Mouse (Mus musculus): ENCODE data around the gene Myo1d. TPM values are rescaled to one million over a fixed set of nuclear protein-coding genes. Genes with fewer than 3 reads are reported as not detected.

Myo1d gene
- total RNA-seq, 2 experiments from 2014 or later = 2.7 to 5.3 TPM

DNA sequence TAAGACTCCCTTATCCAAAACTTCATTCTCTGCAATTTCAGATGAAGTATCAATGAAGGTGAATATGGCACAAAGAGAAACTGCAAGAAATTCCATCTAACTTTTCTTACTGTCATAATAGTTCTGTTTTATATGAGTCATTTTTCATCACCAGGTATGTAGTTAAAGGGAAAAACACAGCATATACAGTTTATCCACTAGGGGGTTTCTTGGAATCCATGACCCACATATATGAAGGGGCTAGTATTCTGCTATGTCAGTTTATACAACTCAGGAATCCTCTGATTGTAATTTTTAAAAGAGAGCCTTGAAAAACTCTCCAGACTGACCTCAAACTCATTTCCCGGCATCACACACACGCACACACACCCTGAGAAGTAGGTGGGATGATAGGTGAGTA lies 2.1 kb downstream of the Myo1d start:
- no peak overlapping the region for H3K27ac ChIP-seq
- intact Hi-C loops (cut with DNase I) = no loop called here
- no peak; the same call in 1 of the 2 replicates for TF ChIP-seq CTCF (IDR thresholded peaks at IDR 0.05)
- DNase-seq = no peak
- H3K4me3 ChIP-seq = peak overlapping the region; percentile 78; the same call in 1 of the 2 replicates

DNA sequence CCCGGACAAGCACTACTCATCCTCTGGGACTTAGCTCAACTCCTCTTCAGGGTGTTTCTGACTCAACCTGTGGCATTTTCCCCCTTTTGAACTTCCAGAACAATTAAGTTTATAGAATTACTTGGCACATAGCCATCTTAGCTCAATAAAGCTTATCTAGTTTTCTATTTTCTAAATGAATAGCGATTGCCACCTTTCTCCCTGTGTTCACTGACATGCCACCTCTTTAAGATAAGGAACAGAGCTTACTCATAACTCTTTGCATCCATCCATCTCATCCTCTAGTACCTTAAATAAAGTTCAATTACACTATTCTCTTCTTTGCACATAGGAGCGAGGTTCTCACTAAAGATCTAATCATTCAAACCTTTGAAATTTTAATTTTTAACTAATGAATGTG lies 4.3 kb downstream of the Myo1d start:
- no peak for DNase-seq
- no peak overlapping the region for H3K4me3 ChIP-seq
- no peak for TF ChIP-seq CTCF (IDR thresholded peaks at IDR 0.05)
- H3K27ac ChIP-seq = no peak overlapping the region
- intact Hi-C loops (cut with DNase I) = no loop called here

DNA sequence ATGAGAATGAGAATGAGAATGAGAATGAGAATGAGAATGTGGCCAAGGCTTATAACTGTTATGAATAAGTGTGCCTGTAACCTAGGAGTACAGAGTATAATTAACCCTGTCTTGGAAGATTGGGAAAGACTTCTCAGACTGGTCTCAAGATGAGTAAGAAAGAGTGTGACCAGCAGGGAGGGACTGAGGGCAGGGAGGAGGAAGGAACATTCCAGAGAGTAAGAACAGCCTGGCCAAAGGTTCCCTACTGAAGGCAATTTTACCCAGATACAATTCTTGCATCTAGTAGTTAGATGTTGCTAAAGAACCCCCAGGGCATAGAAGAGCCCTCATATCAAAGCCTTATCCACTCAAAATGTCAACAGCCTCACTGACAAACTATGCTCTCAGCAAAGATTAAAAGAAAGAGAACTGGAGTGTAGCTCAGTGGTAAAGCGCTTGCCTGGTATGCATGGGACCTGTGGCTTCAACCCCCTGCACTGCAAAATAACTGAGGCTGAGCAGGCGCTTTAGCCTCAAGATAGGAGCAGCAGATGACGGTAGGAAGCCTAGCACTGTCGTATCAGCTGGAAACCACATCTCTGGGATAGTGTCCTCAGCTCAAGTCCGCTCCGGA lies 7.1 kb downstream of the Myo1d start:
- H3K4me3 ChIP-seq = no peak overlapping the region
- intact Hi-C loops (cut with DNase I) = no loop called here
- no peak for TF ChIP-seq CTCF (IDR thresholded peaks at IDR 0.05)
- DNase-seq = no peak
- H3K27ac ChIP-seq = peak overlapping the region; percentile 13; the same call in 1 of the 2 replicates

DNA sequence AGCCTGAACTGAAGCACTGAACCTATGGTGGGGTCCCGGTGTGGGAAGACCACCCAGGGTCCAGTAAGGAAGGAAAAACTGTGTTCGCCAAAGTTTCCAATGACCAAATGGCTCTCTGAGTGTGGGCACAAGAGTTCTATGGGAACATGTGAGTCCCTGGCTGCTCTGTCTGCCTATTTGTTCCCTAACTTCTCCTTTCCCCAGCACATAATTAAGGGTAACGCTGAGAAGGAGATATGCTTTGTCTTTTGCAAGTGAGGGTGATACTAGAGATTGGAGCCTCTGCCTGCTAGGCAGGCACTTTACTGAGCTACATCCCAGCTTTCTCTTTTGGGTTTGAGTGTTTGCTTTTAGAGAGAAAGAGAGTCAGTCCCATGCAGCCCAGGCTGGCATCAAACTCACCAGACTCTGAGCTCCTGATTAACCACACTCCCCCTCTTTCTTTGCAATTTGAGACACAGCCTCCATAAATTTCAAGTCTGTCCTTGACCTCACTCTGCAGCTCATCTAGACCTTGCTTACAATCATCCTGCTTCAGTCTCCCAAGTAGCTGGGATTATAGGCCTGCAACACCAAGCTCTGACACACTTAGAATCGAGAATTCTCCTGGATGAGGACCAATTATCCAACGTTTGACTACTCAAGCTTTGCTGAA lies 8.1 kb downstream of the Myo1d start:
- intact Hi-C loops (cut with DNase I) = no loop called here
- no peak for DNase-seq

DNA sequence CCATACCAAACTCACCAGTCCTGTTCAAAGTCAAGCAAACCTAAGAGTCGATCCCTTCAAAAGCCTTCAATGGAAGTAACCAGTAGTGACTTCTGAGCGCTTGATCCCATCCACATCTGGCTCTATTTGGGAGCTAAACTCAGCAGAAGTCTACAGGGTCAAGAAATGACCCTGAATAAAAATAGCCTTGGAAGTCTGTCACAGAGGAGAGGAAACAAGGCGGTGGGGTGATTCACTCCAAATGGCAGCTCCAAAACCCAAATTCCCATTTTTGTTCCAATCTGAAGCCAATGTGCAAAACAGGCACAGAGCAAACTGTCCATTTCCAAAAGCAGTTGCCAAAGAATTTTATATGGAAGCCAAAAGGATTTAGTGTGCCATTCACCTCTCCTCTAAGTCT lies 8.6 kb downstream of the Myo1d start:
- intact Hi-C loops (cut with DNase I) = no loop called here
- H3K4me3 ChIP-seq = no peak overlapping the region
- TF ChIP-seq CTCF (IDR thresholded peaks at IDR 0.05) = no peak
- peak overlapping the region; percentile 64 for H3K27ac ChIP-seq
- DNase-seq = no peak

More for the DNA sequence above, 8.1 kb downstream of the Myo1d start:
- peak overlapping the region; percentile 64 for H3K27ac ChIP-seq
- no peak overlapping the region for H3K4me3 ChIP-seq
- no peak for TF ChIP-seq CTCF (IDR thresholded peaks at IDR 0.05)

DNA sequence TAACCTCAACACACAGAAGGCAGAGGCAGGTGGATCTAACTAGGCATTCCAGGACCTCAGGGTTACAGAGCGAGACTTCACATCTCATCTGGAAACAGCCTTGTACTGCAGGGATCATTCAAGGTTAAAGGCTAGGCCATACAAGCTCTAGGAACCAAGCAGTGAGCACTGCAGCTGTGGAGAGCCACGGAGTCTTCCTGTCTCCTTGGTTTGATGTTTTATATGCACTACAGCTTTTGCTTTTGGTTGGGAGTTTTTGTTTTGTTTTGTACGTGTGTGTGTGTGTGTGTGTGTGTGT lies 12.6 kb downstream of the Myo1d start:
- no peak for TF ChIP-seq CTCF (IDR thresholded peaks at IDR 0.05)
- Histone ChIP-seq H3K4me3 (no peak overlapping the region), H3K27ac (0 out of 2 replicates have a peak overlapping the region, but pooled peaks have one; percentile 28)
- no peak for DNase-seq
- intact Hi-C loops (cut with DNase I) = no loop called here

DNA sequence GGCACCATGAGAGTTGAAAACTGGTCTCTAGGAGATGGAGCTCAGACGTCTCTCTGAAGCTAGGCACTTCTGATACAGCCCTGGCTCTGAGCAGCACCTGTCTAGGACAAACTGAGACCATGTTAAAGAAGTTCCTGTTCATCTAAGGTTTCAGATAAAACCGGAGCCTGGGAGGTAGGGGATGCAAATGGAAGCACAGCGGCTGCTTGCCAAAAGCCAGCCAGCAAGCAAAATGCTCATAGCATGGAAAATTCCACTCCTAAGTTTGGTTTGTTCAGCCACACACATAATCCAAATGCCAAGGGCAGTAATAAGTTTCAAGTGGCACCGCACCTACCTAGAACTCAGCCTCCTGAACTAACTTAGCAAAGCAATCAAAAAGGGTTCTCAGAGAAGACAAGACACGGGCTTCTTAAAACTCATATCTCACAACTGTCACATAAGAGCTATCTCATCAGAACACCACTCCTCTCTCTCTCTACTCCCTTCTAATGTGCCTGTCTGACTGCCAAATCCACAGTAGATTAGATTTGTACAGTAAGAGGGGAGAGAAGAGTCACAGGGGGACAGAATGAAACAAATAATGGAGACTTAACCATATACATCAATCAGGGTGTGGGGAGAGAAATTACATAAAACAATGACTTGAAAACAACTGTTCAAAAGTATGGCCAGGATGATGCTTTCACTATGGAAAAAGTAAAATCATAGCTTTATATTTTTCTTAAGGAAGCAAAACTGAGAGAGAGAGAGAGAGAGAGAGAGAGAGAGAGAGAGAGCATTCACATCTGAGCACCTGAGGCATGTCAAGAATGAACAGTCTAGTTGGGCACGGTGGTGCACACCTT lies 13.1 kb downstream of the Myo1d start:
- intact Hi-C loops (cut with DNase I) = no loop called here
- DNase-seq = no peak
- no peak for TF ChIP-seq CTCF (IDR thresholded peaks at IDR 0.05)
- H3K27ac ChIP-seq = peak overlapping the region; percentile 43
- no peak overlapping the region for H3K4me3 ChIP-seq

DNA sequence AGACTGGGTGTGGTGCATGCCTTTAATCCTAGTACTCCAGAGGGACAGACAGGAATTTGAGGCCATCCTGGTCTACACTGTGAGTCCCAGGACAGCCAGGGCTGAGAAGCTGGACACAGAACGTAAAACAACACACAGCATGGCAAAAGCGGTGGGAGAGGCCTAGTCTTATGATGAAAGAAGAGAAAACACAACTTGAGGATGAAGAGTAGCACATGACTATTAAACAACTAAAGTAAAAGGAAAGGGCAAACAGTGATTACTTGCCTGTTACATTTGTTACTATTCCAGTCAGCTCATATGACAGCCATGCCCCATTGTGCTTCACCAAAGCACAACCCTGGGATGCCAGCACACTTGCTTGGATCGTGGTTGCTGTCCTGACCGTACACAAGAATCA lies 13.8 kb downstream of the Myo1d start:
- no peak overlapping the region for H3K4me3 ChIP-seq
- H3K27ac ChIP-seq = peak overlapping the region; percentile 43; the same call in 1 of the 2 replicates
- TF ChIP-seq CTCF (IDR thresholded peaks at IDR 0.05) = no peak
- DNase-seq = no peak
- intact Hi-C loops (cut with DNase I) = no loop called here

DNA sequence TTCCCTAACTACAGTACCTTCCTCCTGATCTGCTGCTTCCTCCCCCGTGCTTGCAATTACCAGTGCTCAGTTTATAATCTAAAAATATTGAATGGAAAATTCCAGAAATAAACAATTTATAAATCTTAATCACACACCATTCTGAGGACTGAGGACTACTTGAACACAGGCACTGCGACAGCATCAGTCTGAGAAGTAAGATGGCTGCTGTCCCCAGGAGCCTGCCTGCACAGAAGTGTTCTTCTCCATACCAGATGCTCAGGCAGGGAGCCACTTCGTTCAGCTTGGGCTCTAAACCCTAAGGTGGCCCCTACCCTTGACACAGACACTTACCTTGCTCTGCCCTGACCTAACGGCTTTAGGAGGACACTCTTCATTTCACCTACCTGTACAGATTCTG lies 17.8 kb downstream of the Myo1d start:
- TF ChIP-seq CTCF (IDR thresholded peaks at IDR 0.05) = no peak
- intact Hi-C loops (cut with DNase I) = no loop called here

DNA sequence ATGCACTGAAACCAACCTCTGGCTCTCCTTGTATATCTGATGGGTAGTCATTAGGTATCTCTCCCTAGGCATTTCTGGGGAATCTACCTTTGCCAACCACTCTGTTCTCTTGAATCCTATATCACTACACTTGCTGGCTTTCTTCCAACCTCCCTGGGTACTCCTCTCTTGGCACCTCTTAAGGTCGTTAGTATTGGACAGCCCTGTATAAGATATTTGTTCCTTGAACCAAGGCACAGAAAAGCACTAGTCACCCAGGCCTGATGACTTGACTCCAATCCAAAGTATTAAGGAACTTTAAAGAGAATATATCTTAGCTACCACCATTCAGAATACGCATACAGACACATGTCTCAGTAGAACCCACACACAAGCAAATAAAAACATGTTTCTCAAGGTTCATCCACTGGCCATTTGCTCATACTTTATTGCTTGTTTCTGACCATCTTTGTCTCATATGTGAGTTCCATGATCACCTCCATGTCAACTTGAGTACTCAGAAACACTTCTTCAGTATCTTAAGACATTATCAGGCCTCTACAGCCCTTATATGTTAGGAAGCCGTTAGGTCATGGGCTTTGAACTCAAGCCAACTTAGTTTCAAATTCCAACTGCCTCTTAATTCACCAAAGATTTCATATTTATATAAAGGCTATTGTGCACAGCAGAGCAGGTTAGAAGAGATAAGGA lies 18.4 kb downstream of the Myo1d start:
- Histone ChIP-seq H3K27ac (no peak overlapping the region), H3K4me3 (no peak overlapping the region)
- TF ChIP-seq CTCF (IDR thresholded peaks at IDR 0.05) = no peak
- DNase-seq = no peak
- intact Hi-C loops (cut with DNase I) = no loop called here

More for the DNA sequence above, 17.8 kb downstream of the Myo1d start:
- H3K27ac ChIP-seq = no peak overlapping the region
- H3K4me3 ChIP-seq = no peak overlapping the region
- DNase-seq = no peak

DNA sequence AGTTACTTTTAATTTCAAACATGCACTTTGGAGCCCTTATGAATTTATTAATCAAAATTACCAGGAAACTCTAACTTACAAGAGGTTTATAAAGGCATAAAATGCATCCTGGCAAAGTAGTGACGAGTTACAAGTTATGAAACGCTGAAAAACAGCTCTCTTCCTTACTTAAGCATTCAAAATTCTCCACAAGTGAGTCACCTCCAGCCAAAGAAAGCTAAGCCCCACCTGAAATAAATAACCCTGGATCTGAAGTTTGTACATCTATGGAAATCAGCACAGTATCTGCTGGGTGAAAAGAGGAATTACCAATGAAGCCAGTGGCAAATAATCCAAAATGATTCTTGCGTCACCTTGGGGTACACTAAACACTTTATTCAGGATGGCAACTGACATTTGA lies 20.8 kb downstream of the Myo1d start:
- Histone ChIP-seq H3K27ac (no peak overlapping the region), H3K4me3 (no peak overlapping the region)
- intact Hi-C loops (cut with DNase I) = no loop called here
- no peak for DNase-seq
- TF ChIP-seq CTCF (IDR thresholded peaks at IDR 0.05) = no peak

DNA sequence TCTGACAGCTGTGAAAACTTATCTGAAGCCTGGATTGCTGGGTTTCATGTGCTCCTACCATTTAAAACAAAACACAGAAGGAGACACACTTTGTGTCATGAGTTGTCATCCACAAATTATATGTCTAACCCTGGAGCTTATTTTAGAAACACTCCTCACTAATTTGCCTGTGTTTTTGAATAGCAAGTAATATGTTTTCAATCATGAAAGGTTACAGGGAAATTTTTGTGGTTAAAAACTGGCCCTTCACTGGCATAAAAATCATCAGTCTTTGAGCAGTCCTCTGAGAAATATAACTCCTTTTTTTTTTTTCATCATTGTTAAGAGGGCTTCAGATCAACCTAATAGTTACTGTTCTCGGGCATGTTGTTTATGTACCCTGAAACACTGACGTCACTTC lies 25.6 kb downstream of the Myo1d start:
- no peak for TF ChIP-seq CTCF (IDR thresholded peaks at IDR 0.05)
- Histone ChIP-seq H3K27ac (no peak overlapping the region), H3K4me3 (no peak overlapping the region)
- intact Hi-C loops (cut with DNase I) = no loop called here
- DNase-seq = no peak

DNA sequence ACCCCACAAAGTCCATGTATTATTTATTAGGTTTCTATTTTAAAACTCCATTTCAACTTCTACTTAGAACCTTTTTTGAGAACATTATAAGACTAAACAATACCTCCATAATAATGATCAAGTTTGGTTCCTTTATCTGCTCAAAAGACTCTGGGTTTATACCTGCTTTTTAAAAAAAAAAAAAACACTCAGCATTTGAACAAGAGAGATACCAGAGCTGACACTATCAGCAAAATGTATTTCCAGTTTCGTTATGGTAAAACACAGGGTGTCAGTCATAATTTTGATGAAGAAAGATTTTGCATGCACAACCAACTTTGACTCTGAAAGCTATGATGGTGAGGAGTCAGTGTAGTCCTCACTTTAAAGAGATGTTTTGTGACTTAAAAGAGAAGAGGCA lies 28.7 kb downstream of the Myo1d start:
- intact Hi-C loops (cut with DNase I) = no loop called here
- DNase-seq = no peak
- Histone ChIP-seq H3K27ac (no peak overlapping the region), H3K4me3 (no peak overlapping the region)
- no peak for TF ChIP-seq CTCF (IDR thresholded peaks at IDR 0.05)
